Mouse (Mus musculus): ENCODE data around the gene Rhox3a2. TPM values are rescaled to one million over a fixed set of nuclear protein-coding genes. Genes with fewer than 3 reads are reported as not detected.
"Not testable (repeated sequence)": the region's sequence is repeated elsewhere in the genome, so short reads cannot be mapped to it uniquely, and the experiment has no call there.

Gene Rhox3a2
- not detected for total RNA-seq (2021)

DNA sequence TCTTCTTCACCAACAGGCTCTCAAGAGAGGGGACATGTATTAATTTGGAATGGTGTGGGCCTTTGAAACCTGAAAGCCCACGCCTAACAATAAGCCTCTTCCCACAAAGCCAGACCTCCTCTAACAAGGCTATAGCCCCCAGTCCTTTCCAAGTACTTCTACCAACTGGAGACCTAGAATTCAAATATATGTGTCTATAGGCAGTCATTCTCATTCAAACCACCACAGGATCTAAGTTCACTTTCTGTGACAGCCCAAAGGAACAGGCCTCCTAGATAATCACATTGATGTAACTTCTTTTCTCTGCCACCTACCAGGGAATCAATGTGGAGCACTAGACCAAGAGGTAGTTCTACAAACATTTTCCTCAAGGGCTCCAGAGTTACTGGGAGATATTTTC lies at the start of gene Rhox3a2:
TSS of gene Rhox3a2 (plus strand) at position 301 of the 400 bp plus-strand sequence.
- not testable (repeated sequence) for DNase-seq

DNA sequence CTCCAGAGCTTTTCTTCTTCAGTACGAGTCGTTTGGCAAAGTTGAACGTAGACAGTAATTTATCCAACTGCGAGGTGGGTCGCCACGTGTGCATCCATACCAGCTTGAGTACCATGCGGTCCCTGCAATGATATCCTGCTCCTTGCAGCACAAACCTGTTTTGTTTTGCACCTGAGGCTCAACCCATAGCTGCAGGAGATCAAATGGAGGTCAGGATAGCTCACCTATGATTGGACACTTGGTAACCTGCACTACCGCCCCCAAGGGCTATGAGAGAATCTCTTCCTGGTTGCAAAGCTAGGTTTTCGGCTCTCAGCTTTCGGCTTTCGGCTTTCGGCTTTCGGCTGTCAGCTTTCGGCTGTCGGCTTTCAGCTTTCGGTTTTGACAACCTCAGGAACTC lies 10.7 kb downstream of the Rhox3a2 start, which contains the start of gene Rhox4a2:
TSS of gene Rhox4a2 (plus strand) at position 301 of the 400 bp plus-strand sequence.
- DNase-seq: not testable (repeated sequence)

DNA sequence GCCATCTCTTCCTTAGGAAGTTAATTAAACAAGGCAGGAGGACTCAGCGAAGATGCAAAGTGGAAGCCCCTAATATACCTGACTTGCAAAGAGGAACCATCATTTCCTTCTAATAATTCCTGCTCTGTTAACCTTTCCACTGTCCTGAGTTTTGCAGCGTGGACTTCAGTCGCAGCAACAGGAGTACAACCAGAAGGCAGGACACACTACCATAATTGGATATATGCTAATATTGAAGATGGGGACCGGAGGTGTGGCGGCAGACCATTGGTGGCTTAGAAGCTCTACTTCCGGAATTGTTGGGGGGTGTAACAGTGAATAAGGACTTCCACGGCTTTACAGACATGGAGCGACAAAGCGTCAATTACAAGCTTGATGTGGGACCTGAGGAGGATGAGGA lies 31.9 kb downstream of the Rhox3a2 start, which contains the start of gene Rhox2b:
TSS of gene Rhox2b (plus strand) at position 301 of the 400 bp plus-strand sequence.
- DNase-seq: not testable (repeated sequence)

DNA sequence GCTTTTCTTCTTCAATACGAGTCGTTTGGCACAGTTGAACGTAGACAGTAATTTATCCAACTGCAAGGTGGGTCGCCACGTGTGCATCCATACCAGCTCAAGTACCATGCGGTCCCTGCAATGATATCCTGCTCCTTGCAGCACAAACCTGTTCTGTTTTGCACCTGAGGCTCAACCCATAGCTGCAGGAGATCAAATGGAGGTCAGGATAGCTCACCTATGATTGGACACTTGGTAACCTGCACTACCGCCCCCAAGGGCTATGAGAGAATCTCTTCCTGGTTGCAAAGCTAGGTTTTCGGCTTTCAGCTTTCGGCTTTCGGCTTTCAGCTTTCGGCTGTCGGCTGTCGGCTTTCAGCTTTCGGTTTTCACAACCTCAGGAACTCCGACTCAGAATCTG lies 52.4 kb downstream of the Rhox3a2 start, which contains the start of gene Rhox4b:
TSS of gene Rhox4b (plus strand) at position 301 of the 400 bp plus-strand sequence.
- not testable (repeated sequence) for DNase-seq

Other genes starting within 250 kb of the Rhox3a2 start
- gene Akap14, start 211.2 kb upstream of the Rhox3a2 start, total RNA-seq (2021): not detected
- 100 to 1,000 TPM; 565 to 671 TPM for gene Ndufa1, start 188.9 kb upstream of the Rhox3a2 start, total RNA-seq (2021)
- gene Rnf113a1, start 188.8 kb upstream of the Rhox3a2 start, total RNA-seq (2021): 1 to 10 TPM; 3.1 to 3.7 TPM
- not detected for gene Gm9, start 169.0 kb upstream of the Rhox3a2 start, total RNA-seq (2021)
- gene Rhox1, start 157.8 kb upstream of the Rhox3a2 start, total RNA-seq (2021): not detected
- not detected for gene Rhox2a, start 135.1 kb upstream of the Rhox3a2 start, total RNA-seq (2021)
- gene Rhox3a, start 130.1 kb upstream of the Rhox3a2 start, total RNA-seq (2021): not detected
- gene Rhox4a, start 114.7 kb upstream of the Rhox3a2 start, total RNA-seq (2021): not detected
- not detected for gene Rhox4a2, start 10.8 kb downstream of the Rhox3a2 start, total RNA-seq (2021)
- gene Rhox2b, start 32.0 kb downstream of the Rhox3a2 start, total RNA-seq (2021): not detected
- not detected for gene Rhox4b, start 52.5 kb downstream of the Rhox3a2 start, total RNA-seq (2021)
- gene Rhox2c, start 73.7 kb downstream of the Rhox3a2 start, total RNA-seq (2021): not detected
- not detected for gene Rhox3c, start 78.6 kb downstream of the Rhox3a2 start, total RNA-seq (2021)
- not detected for gene Rhox4c, start 100.3 kb downstream of the Rhox3a2 start, total RNA-seq (2021)
- gene Rhox2d, start 113.4 kb downstream of the Rhox3a2 start, total RNA-seq (2021): not detected
- not detected for gene Rhox4d, start 134.3 kb downstream of the Rhox3a2 start, total RNA-seq (2021)
- not detected for gene Rhox2e, start 150.4 kb downstream of the Rhox3a2 start, total RNA-seq (2021)
- not detected for gene Rhox3e, start 162.0 kb downstream of the Rhox3a2 start, total RNA-seq (2021)
- not detected for gene Rhox4e, start 177.4 kb downstream of the Rhox3a2 start, total RNA-seq (2021)
- not detected for gene Rhox2f, start 191.4 kb downstream of the Rhox3a2 start, total RNA-seq (2021)
- not detected for gene Rhox3f, start 201.0 kb downstream of the Rhox3a2 start, total RNA-seq (2021)
- not detected for gene Rhox4f, start 227.7 kb downstream of the Rhox3a2 start, total RNA-seq (2021)
- gene Rhox3g, start 248.6 kb downstream of the Rhox3a2 start, total RNA-seq (2021): not detected